Mouse (Mus musculus): Measurements from ENCODE around the gene Gm21119. TPM values are rescaled to one million over a fixed set of nuclear protein-coding genes. Genes with fewer than 3 reads are reported as not detected.
"Not testable (repeated sequence)": the region's sequence is repeated elsewhere in the genome, so short reads cannot be mapped to it uniquely, and the experiment has no call there.

Gene Gm21119
- 0.22 and 0.31 TPM in 2 replicates for polyA plus RNA-seq (2015; fragmentation: Nextera tagmentation; extraction: Ambion mirVana)

DNA sequence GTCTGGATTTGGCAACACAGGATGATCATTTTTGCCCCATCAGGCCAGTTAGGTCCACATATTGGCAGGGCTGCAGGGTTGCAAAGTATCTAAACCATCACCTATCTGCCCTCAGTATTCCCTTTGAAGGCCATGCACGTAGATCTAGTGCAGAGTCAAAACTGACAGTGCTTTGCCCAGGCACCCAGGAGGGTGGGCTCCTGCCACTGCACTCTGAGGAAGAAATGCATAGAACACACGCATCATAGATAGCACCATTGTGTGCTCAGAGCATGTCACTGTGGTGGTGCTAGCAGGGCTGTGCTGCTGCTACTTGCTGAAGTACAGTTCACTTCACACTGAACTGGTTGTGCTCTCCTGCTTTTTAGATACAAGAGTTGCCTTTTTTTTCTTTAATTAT, at the start of gene Gm21119:
Gene Gm21119 (plus strand): TSS at position 301 of the 400 bp plus-strand sequence.
- not testable (repeated sequence) for H3K9me3 ChIP-seq (replicated peaks); H3K4me1 ChIP-seq (replicated peaks); H3K4me2 ChIP-seq; H3K36me3 ChIP-seq; H3K27me3 ChIP-seq; H3K9ac ChIP-seq; H3K27ac ChIP-seq; ATAC-seq (replicated peaks; ENCODE audit: insufficient number of reproducible peaks, insufficient read depth, low FRiP score, low read depth); H3K4me3 ChIP-seq
- no CpG with 5 or more reads among the region's 2 CpGs for WGBS

DNA sequence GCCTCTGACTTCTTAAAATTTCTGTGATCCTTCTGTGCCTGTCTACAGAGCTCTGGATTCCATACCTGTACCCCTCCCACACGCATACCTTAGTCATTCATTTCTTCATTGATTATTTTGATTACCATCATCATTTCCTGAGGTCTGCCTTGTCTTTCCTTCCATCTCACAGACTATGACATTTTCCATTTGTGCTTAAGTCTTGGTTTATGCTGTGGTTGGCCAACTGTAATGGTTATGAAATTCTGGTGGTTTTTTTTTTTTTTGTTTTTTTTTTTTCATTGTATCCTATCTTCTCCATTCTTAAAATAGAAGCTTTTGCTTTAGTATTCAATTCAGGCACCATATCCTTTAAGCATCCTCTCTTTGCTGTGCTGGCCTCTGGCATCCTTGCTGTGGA, 48.0 kb upstream of the Gm21119 start:
- not testable (repeated sequence) for H3K9me3 ChIP-seq (replicated peaks); H3K36me3 ChIP-seq; H3K4me2 ChIP-seq; H3K9ac ChIP-seq; H3K27ac ChIP-seq; H3K4me1 ChIP-seq (replicated peaks); H3K4me3 ChIP-seq; ATAC-seq (replicated peaks; ENCODE audit: insufficient number of reproducible peaks, insufficient read depth, low FRiP score, low read depth); H3K27me3 ChIP-seq
- WGBS = no CpG with 5 or more reads among the region's 1 CpGs

DNA sequence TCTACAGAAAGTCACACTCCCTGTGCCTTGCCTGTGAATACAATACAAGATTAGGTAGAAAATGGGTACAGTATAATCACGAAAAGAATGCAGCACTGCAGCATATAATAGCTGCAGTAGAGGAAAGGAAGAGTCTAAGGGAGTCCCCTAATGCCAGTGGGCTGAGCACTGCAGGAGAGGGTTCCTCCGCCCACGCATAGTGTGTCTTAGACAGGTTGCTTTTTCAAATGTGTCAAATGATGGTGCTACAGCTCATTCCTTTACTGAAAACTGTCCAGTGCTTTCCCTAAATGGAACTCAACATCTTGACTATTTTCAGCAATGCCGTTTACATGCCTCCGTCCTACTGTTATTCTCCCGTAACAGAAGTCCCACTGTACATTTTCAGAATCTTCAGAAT, 33.6 kb upstream of the Gm21119 start:
- WGBS = 89% methylated on average over 5 of the region's 6 CpGs
- not testable (repeated sequence) for H3K36me3 ChIP-seq; H3K4me1 ChIP-seq (replicated peaks); H3K9ac ChIP-seq; ATAC-seq (replicated peaks; ENCODE audit: insufficient number of reproducible peaks, insufficient read depth, low FRiP score, low read depth); H3K4me2 ChIP-seq; H3K27me3 ChIP-seq; H3K9me3 ChIP-seq (replicated peaks); H3K4me3 ChIP-seq; H3K27ac ChIP-seq

DNA sequence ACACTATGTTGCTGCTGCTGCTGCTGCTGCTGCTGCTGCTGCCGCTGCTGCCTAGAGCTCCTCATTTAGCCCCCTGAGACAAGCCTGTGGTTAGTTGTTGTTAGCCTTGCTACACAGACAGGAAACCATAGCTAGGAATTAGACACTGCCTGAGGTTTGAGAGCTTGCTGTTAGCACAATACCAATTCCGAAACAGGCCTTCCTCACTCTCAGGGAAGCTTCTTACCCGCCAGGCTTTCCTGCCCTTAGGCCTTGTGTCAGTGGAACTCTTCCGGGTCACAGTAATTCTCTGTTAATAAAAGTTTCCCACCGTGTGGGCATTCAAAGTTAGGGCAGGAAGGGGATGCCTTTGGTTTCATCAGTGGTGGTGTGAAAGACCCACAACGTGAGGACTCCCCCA, 31.9 kb upstream of the Gm21119 start:
- H3K9ac ChIP-seq, H3K4me3 ChIP-seq: not testable (repeated sequence)
- WGBS = 77% methylated on average over 4 of the region's 6 CpGs

DNA sequence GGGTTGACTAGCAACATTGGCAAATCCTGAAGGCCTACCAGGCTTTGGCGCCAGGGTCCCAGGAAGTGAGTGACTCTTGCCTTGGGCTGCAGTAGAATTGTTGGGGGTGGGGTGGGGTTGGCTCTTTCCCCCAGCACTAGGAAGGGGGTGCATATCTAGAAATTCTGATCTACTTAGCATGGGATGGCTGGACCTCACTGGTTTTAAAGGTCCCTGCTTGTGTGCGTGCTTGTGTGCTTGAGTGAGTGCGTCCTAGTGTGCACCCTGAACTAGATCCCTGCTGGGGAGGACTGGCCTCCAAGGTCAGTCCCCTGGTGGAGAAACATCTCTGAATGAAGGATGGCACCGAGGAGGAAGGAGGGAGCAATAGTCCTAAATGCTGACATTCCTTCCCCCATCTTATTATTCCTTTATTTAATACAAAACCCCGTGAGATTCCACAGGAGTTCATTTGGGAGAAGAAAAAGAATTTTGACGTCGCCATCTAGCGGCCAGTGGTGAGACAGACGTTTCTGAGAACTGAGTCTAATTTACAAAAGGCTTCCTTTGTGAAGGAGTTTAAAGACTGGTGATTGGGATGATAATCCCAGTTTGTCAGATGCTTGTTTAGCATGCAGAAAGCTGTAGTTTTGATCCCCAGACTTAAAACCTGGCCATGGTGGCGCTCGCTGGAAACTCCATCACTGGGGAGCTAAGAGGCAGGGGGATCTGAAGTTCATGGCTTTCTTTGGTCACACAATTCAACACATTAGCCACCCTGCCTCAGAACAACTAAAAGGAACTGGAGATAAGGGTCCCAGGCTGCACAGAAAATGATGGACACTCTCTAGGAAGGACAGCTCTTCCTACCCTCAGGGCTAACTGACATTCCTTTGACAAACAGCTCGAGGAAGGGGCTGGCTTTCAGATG, 26.2 kb upstream of the Gm21119 start:
- not testable (repeated sequence) for H3K27me3 ChIP-seq; H3K4me2 ChIP-seq; H3K27ac ChIP-seq; H3K4me3 ChIP-seq; H3K36me3 ChIP-seq; H3K4me1 ChIP-seq (replicated peaks); ATAC-seq (replicated peaks; ENCODE audit: insufficient number of reproducible peaks, insufficient read depth, low FRiP score, low read depth); H3K9me3 ChIP-seq (replicated peaks); H3K9ac ChIP-seq
- 18% methylated on average over 9 of the region's 12 CpGs for WGBS

More for the DNA sequence above, 31.9 kb upstream of the Gm21119 start:
- H3K4me2 ChIP-seq; ATAC-seq (replicated peaks; ENCODE audit: insufficient number of reproducible peaks, insufficient read depth, low FRiP score, low read depth); H3K27me3 ChIP-seq; H3K27ac ChIP-seq; H3K9me3 ChIP-seq (replicated peaks); H3K4me1 ChIP-seq (replicated peaks); H3K36me3 ChIP-seq: not testable (repeated sequence)

DNA sequence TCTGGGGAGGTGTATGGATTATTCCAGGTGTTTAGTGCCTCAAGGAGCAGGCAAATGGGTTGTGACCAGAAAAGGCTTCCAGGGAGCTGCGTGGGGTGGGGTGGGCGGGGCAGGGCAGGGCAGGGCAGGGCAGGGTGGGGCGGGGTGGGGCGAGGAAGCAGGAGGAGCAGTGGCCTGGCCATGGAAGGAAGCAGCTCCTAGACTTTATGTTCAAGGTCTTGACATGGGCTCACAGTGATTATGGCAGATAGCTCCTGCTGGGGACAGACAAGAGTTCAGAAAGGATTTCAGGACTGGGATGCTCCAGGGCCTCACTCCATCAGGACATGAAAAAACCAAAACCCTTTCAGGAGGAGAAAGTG, 25.6 kb upstream of the Gm21119 start:
- H3K27ac ChIP-seq; ATAC-seq (replicated peaks; ENCODE audit: insufficient number of reproducible peaks, insufficient read depth, low FRiP score, low read depth); H3K9me3 ChIP-seq (replicated peaks); H3K4me3 ChIP-seq; H3K9ac ChIP-seq; H3K27me3 ChIP-seq; H3K36me3 ChIP-seq; H3K4me1 ChIP-seq (replicated peaks); H3K4me2 ChIP-seq: not testable (repeated sequence)
- 77% methylated on average over 2 of the region's 4 CpGs for WGBS

DNA sequence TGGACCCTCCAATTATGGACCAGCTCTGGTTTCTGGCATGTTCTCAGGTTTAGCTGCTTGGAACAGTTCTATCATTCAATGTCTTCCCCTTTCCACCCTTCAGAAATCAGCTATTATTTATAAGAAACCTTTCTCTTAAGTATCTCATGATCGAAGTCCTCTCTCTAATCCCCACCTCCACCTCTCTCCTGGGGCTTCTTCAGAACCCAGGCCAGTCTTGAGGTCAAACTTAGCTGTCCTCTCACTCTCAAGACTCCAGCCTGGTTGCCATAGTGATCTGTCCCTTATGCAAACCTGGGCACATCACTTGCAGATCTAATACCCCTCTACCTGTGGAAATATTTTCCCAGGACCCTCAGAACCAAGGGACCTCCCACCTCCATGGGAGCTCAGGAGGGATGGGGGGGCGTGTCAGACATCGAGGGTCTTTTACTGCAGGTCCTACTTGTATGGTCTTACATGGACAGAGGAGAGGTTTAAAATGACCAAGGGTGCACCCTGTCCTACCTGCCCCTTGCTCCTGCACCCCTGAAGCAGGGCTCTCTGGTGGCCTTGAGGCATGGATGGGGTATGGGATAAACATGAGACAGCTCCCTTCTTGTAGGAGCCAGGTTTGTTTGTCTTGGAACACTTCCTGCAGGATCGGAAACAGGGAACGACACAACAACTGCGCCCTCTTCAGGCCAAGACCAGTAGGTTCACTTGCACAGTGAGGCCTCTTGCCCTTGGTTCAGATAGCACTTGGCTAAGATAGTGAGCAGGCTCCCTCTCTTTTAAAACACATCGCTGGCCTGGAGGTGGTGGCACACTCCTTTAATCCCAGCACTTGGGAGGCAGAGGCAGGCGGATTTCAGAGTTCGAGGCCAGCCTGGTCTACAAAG, 24.4 kb upstream of the Gm21119 start:
- H3K9ac ChIP-seq; H3K27me3 ChIP-seq; H3K36me3 ChIP-seq; H3K4me2 ChIP-seq; H3K9me3 ChIP-seq (replicated peaks); H3K4me1 ChIP-seq (replicated peaks); ATAC-seq (replicated peaks; ENCODE audit: insufficient number of reproducible peaks, insufficient read depth, low FRiP score, low read depth); H3K4me3 ChIP-seq; H3K27ac ChIP-seq: not testable (repeated sequence)
- WGBS = 78% methylated on average over 3 of the region's 9 CpGs

DNA sequence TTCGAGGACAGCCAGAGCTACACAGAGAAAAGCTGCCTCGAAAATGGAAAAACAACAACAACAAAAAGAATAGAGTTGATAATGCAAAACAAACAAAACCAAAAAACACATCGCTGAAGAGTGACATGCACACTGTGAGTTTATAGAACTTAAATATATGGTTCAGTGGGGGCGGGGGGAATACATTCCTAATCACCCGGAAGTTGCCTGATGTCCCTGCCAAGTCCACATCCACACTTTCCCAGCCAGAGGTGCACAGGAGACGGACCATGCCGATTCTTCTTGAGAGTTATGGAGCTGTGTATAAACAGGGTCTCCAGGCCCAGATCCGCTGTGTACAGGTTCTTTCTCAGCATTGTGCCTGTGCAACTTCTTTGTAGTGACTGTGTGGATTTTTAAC, 23.7 kb upstream of the Gm21119 start:
- not testable (repeated sequence) for H3K4me3 ChIP-seq; H3K36me3 ChIP-seq; H3K4me2 ChIP-seq; H3K27me3 ChIP-seq; ATAC-seq (replicated peaks; ENCODE audit: insufficient number of reproducible peaks, insufficient read depth, low FRiP score, low read depth); H3K4me1 ChIP-seq (replicated peaks); H3K9ac ChIP-seq; H3K9me3 ChIP-seq (replicated peaks); H3K27ac ChIP-seq
- WGBS = 74% methylated on average over 5 of the region's 8 CpGs

DNA sequence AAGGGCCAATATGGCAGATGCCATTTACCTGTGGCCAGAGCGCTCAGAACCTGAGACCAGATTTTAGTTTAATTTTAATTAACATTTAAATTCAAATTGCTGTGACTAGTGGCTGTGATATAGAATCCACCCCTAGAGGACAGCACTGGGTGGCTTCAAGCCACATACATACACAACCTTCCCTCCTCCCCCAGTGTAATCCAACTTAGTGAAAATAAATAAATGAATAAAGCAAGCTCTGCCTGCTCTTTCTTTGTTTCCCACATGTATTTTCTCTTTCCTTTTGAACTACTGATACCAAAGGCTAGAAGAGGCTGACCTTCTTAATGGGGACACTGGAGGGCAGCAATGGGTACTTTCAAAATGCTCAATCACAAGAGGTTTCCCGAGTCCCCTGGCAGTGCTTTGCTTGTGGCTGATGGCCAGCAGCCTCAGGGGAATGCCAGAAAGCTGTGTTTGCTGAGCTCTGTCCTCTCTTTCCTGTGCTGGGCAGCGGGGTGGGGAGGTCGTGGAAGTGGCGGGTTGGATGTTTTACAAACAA, 21.9 kb upstream of the Gm21119 start:
- H3K4me3 ChIP-seq; H3K9ac ChIP-seq; H3K4me2 ChIP-seq; ATAC-seq (replicated peaks; ENCODE audit: insufficient number of reproducible peaks, insufficient read depth, low FRiP score, low read depth); H3K27ac ChIP-seq; H3K36me3 ChIP-seq; H3K27me3 ChIP-seq; H3K4me1 ChIP-seq (replicated peaks); H3K9me3 ChIP-seq (replicated peaks): not testable (repeated sequence)
- WGBS = 45% methylated on average over 1 of the region's 5 CpGs

DNA sequence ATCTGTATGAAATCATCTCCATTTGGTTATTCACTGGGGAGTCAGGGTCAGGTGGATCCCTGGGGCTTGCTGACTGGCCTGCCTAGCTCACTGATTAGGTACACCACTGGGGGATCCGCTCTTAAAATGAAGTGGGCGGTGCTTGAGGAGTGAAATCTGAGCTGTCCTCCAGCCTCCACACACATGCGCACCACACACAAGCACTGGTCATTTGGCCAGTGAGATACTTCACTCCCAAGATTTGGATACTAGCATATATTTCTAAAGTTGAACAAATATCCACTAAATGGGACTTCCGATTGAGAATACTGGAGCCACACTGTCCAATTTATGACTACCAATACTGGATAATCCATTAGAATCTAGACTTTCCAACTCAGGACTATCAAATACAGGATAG, 20.9 kb upstream of the Gm21119 start:
- not testable (repeated sequence) for H3K4me3 ChIP-seq; H3K4me2 ChIP-seq; H3K4me1 ChIP-seq (replicated peaks); H3K27me3 ChIP-seq; ATAC-seq (replicated peaks; ENCODE audit: insufficient number of reproducible peaks, insufficient read depth, low FRiP score, low read depth); H3K27ac ChIP-seq; H3K9ac ChIP-seq; H3K9me3 ChIP-seq (replicated peaks); H3K36me3 ChIP-seq
- no CpG with 5 or more reads among the region's 4 CpGs for WGBS

DNA sequence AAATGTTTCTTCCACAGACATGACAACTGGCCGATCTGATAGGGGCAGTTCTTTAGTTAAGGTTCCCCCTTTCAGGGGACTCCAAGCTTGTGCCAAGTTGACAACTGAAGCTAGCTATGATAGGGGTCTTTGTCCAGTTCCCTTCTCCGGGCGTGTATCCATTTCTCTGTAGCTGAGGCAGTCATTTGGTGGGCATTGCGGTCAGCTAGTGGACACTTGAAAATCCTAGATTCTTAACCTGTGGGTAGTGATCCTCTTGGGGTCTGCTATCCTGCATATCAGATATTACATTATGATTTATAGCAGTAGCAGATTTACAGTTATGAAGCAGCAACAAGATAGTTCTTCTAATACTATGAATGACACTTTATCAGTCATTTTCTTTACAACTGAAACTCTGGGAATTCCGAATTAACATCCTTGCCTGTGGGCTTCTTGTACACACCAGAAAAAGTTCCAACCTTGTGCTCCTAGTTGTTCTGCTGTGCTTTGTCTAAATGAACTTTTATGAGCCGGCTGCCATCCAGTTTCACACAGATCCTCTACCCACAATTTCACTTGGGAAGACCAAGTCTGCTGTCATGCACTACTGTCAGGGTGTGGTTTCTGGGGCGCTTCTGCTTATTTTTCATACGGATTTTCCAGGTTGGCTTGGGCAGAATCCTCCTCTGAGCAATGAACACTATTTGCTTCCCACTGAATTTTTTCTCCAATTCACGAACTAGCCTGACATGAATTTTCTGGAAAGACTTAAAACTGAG, 18.5 kb upstream of the Gm21119 start:
- not testable (repeated sequence) for ATAC-seq (replicated peaks; ENCODE audit: insufficient number of reproducible peaks, insufficient read depth, low FRiP score, low read depth); H3K9me3 ChIP-seq (replicated peaks); H3K9ac ChIP-seq; H3K27me3 ChIP-seq; H3K27ac ChIP-seq; H3K4me2 ChIP-seq; H3K4me1 ChIP-seq (replicated peaks); H3K36me3 ChIP-seq; H3K4me3 ChIP-seq
- 83% methylated on average over 6 of the region's 9 CpGs for WGBS

Measured in heart, embryonic 15.5 days (tissue).